Mouse (Mus musculus): Measurements from ENCODE around the gene Pdzd7. TPM values are rescaled to one million over a fixed set of nuclear protein-coding genes. Genes with fewer than 3 reads are reported as not detected.
A peak's percentile ranks its signal among the peaks of the same experiment; 100 is the strongest.

Gene Pdzd7
- total RNA-seq, 1 experiment from 2014 or later = not detected

DNA sequence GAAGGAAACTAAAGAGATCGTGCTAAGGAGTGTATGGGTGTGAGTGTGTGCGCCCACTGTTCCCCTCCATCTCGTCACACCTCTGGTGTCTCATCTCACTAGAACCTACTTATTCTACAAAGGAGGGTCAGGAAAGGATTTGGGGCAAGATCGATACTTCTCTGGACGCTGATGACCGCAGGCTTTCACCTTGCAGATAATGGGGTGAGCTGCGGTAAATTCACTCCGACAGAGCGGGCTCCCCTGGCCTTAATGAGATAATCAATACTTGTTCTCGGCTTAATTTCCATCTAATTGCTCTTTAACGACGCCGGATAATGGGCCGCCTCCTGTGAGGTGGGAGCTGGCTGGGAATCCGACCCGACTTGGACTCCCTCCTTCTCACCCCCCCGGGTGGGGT is 21.7 kb upstream of the Pdzd7 start:
- no peak for ATAC-seq (replicated peaks in 1 of 2; ENCODE audit: insufficient read depth in 1 of 2, low FRiP score in 2 of 2, low TSS enrichment in 1 of 2, low read depth in 1 of 2, poor library complexity in 2 of 2, severe bottlenecking in 2 of 2)

- no peak for ATAC-seq (replicated peaks in 1 of 2; ENCODE audit: insufficient read depth in 1 of 2, low FRiP score in 2 of 2, low TSS enrichment in 1 of 2, low read depth in 1 of 2, poor library complexity in 2 of 2, severe bottlenecking in 2 of 2)
These were observed 19.7 kb upstream of the Pdzd7 start for GRCm38 (mm10) chr19:45065226-45065625.

GRCm38 (mm10) chr19:45063565-45064292 is 18.2 kb upstream of the Pdzd7 start:
- ATAC-seq (replicated peaks in 1 of 2; ENCODE audit: insufficient read depth in 1 of 2, low FRiP score in 2 of 2, low TSS enrichment in 1 of 2, low read depth in 1 of 2, poor library complexity in 2 of 2, severe bottlenecking in 2 of 2) = peak; percentile 68 to 69; a peak in 3 of 4 replicates

DNA sequence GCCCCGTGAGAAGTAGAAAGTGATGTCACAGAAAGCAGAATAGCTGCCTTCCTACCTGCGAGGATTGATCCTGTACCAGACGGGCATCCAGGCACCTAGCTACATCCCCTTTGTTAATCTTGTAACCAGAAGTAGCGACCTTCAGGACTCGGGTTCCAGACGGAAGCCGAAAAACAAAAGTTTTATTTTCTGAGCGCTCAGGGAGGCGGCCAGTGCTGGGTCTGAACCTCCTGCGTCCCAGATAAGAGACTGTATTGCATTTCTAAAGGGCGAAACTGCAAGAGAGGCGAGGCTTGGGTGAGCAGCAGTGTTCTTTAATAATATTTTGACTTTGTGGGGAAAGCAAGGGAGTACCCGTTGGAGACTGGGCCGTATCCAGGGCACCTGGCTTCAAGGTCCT is 13.3 kb upstream of the Pdzd7 start:
- no peak; a peak in 1 of 4 replicates for ATAC-seq (replicated peaks in 1 of 2; ENCODE audit: insufficient read depth in 1 of 2, low FRiP score in 2 of 2, low TSS enrichment in 1 of 2, low read depth in 1 of 2, poor library complexity in 2 of 2, severe bottlenecking in 2 of 2)

- ATAC-seq (replicated peaks in 1 of 2; ENCODE audit: insufficient read depth in 1 of 2, low FRiP score in 2 of 2, low TSS enrichment in 1 of 2, low read depth in 1 of 2, poor library complexity in 2 of 2, severe bottlenecking in 2 of 2) = peak; percentile 87 to 94
These were observed 12.8 kb upstream of the Pdzd7 start for GRCm38 (mm10) chr19:45058113-45058839.

DNA sequence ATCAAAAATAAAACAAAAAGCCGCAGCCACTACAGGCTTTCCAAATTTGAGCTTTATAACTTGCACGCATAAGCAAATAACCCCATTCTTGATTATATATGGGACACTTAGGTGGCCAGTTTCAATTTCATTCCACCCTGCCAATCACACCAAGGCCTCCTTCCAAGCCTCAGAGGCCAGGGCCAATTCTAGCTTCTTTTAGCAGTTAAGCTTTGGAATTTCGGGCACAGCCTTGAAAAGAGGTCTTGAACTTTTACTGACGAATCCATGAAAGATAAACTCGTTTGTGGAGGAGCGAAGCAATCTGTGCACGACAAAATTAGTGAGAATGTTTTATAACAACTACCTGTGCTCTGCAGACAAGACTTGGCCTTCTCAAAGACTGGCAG is 12.2 kb upstream of the Pdzd7 start:
- ATAC-seq (replicated peaks in 1 of 2; ENCODE audit: insufficient read depth in 1 of 2, low FRiP score in 2 of 2, low TSS enrichment in 1 of 2, low read depth in 1 of 2, poor library complexity in 2 of 2, severe bottlenecking in 2 of 2) = no peak

DNA sequence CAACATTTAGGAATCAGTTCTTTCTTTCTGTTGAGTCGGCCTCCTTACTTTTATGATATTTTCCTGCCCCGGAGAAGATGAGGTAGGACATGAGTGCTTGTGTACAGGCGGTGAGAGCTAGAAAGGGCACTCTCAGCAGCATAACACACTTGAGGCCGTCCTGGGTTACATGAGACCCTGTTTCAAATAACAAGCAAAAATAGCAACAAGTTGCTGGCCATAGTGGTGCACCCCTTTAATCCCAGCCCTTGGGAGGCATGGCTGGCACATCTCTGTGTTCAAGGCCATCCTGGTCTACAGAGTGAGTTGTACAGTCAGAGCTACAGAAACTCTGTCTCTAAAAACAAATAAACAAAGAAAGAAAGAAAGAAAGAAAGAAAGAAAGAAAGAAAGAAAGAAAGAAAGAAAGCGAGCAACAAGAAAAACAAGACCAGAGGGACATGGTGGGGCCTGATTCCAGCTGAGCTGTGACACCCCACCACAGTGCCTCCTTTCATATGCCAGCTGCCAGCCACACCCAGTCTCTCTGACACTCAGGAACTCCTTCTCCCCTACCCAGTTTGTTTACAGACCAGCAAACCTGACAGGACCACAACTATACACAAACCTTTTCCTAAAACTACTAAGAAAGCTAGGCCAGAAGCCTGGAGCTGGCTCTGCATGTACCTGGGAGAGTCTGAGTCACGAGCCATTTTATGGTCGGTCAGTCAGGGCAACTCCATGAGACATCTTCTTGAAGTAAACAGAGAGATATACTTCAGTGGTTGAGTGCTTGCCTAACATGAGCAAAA is 11.6 kb upstream of the Pdzd7 start:
- ATAC-seq (replicated peaks in 1 of 2; ENCODE audit: insufficient read depth in 1 of 2, low FRiP score in 2 of 2, low TSS enrichment in 1 of 2, low read depth in 1 of 2, poor library complexity in 2 of 2, severe bottlenecking in 2 of 2) = no peak

GRCm38 (mm10) chr19:45056364-45056763 is 10.8 kb upstream of the Pdzd7 start:
- peak in 1 of 2 experiments; percentile 50; a peak in 1 of 4 replicates for ATAC-seq (replicated peaks in 1 of 2; ENCODE audit: insufficient read depth in 1 of 2, low FRiP score in 2 of 2, low TSS enrichment in 1 of 2, low read depth in 1 of 2, poor library complexity in 2 of 2, severe bottlenecking in 2 of 2)

GRCm38 (mm10) chr19:45054892-45055690 is 9.6 kb upstream of the Pdzd7 start:
- ATAC-seq (replicated peaks in 1 of 2; ENCODE audit: insufficient read depth in 1 of 2, low FRiP score in 2 of 2, low TSS enrichment in 1 of 2, low read depth in 1 of 2, poor library complexity in 2 of 2, severe bottlenecking in 2 of 2) = no peak

GRCm38 (mm10) chr19:45053451-45053850 is 7.9 kb upstream of the Pdzd7 start:
- ATAC-seq (replicated peaks in 1 of 2; ENCODE audit: insufficient read depth in 1 of 2, low FRiP score in 2 of 2, low TSS enrichment in 1 of 2, low read depth in 1 of 2, poor library complexity in 2 of 2, severe bottlenecking in 2 of 2) = no peak

- ATAC-seq (replicated peaks in 1 of 2; ENCODE audit: insufficient read depth in 1 of 2, low FRiP score in 2 of 2, low TSS enrichment in 1 of 2, low read depth in 1 of 2, poor library complexity in 2 of 2, severe bottlenecking in 2 of 2) = no peak
These were observed 4.0 kb upstream of the Pdzd7 start for GRCm38 (mm10) chr19:45049523-45049922.

- no peak for ATAC-seq (replicated peaks in 1 of 2; ENCODE audit: insufficient read depth in 1 of 2, low FRiP score in 2 of 2, low TSS enrichment in 1 of 2, low read depth in 1 of 2, poor library complexity in 2 of 2, severe bottlenecking in 2 of 2)
These were observed 3.3 kb upstream of the Pdzd7 start for GRCm38 (mm10) chr19:45048644-45049365.

DNA sequence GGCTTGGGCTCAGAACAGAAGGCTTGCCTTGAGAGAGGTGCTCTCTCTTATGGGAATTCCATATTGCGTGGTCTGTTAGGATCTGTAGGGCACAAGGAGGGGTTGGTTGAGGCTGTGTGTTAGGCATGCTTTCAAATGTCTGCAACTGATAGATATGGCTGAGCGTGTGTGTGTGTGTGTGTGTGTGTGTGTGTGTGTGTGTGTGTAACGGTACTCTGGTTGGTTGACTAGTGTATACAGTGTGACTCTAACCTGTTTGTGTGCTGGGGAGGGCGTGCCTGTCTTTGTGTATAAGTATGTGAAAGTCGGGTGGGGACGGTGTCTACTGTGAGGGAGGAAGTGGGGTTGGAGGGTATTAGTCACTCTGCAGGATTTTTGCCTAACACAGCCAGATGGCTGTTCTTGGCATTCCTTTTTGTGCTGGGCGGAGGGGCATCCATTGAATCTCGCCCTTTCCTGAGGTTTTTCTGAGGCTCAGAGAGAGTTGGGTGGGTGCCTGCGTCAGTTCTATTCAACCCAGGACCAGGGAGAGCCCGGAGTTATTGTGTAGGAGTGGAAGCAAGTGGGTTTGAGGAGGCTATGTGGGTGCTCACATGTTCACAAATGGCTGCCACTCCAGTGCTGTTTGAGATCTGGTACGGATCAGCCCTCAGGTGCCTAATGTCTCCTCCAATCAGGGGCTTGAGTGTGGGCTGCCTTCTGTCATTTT is 2.6 kb upstream of the Pdzd7 start:
- peak; percentile 34 to 41 for ATAC-seq (replicated peaks in 1 of 2; ENCODE audit: insufficient read depth in 1 of 2, low FRiP score in 2 of 2, low TSS enrichment in 1 of 2, low read depth in 1 of 2, poor library complexity in 2 of 2, severe bottlenecking in 2 of 2)

DNA sequence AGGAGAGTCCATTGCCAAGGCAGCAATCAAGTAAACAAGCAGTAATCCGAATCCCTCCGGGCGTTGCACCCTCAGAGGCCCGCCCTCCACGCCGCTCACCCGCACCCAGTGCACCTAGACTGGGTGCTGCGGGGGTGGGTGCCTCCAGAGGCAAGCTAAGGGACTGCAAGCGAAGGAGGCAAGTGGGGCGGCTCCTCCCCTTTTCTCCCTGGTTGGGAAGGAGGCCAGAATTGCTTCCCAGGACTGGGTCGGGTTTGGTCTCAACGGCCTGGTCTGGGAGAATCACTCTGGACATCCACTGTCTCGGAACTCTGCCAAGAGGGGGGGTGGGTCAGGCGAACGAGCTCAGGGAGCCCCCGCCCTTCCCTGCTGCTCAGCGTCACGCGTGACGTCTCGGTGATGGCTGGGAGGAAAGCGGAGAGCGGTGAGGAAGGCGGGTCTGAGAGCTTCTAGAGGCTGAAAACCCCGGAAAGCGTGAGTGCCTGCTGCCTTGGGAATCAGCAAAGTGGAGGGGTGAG is 2.0 kb upstream of the Pdzd7 start, which contains the start of gene Sfxn3:
Gene Sfxn3 (plus strand): TSS at position 87 of the 518 bp plus-strand sequence.
- peak; percentile 91 to 93 for ATAC-seq (replicated peaks in 1 of 2; ENCODE audit: insufficient read depth in 1 of 2, low FRiP score in 2 of 2, low TSS enrichment in 1 of 2, low read depth in 1 of 2, poor library complexity in 2 of 2, severe bottlenecking in 2 of 2)

- ATAC-seq (replicated peaks in 1 of 2; ENCODE audit: insufficient read depth in 1 of 2, low FRiP score in 2 of 2, low TSS enrichment in 1 of 2, low read depth in 1 of 2, poor library complexity in 2 of 2, severe bottlenecking in 2 of 2) = 0 out of 4 replicates have a peak, but pooled peaks of 1 of the 2 experiments have one; percentile 25
These were observed 1.2 kb upstream of the Pdzd7 start for GRCm38 (mm10) chr19:45046523-45047321.

Measured in hematopoietic stem cell, adult 5-6 weeks (primary cell).